Mouse (Mus musculus) kidney, postnatal 0 days (tissue): Measurements from ENCODE around the gene Myo18a. TPM values are rescaled to one million over a fixed set of nuclear protein-coding genes. Genes with fewer than 3 reads are reported as not detected.
A peak's percentile ranks its signal among the peaks of the same experiment; 100 is the strongest.

Experiments
- ATAC-seq: fragments of 200-750 bp; cut with Nextera tagmentation; replicated peaks from 2 replicates; pipeline ENCODE4 v1.8.0; 2017; ENCODE audit warnings: low read depth, moderate number of reproducible peaks, moderate TSS enrichment, moderate library complexity; ENCODE audit not compliant: low FRiP score
- DNase-seq: peaks from one replicate; pipeline ENCODE4 v3.0.0-alpha.2; 2016; ENCODE audit warnings: low spot score
- H3K27ac ChIP-seq: fragments of 300-500 bp; sonication (generic); 2 replicates; pipeline ENCODE4 v1.5.1; 2014; ENCODE audit warnings: mild to moderate bottlenecking
- H3K27me3 ChIP-seq: fragments of 300-500 bp; sonication (generic); 2 replicates; pipeline ENCODE4 v1.6.1; 2014; ENCODE audit warnings: low read length, mixed read lengths; ENCODE audit not compliant: insufficient read depth
- H3K36me3 ChIP-seq: fragments of 300-500 bp; sonication (generic); 2 replicates; pipeline ENCODE4 v1.6.1; 2014; ENCODE audit warnings: low read length, mixed read lengths; ENCODE audit not compliant: insufficient read depth
- H3K4me1 ChIP-seq: fragments of 300-500 bp; sonication (generic); replicated peaks from 2 replicates; pipeline ENCODE4 v1.6.1; 2014; ENCODE audit warnings: antibody characterized with exemption, low read length, mixed read lengths; ENCODE audit not compliant: insufficient read depth
- H3K4me2 ChIP-seq: fragments of 300-500 bp; sonication (generic); 2 replicates; pipeline ENCODE4 v1.6.1; 2014; ENCODE audit warnings: mild to moderate bottlenecking, low read length, moderate library complexity, mixed read lengths
- H3K4me3 ChIP-seq: fragments of 300-500 bp; sonication (generic); replicated peaks from 2 replicates; pipeline ENCODE4 v1.5.1; 2014; ENCODE audit warnings: low read depth, low read length
- H3K9ac ChIP-seq: fragments of 300-500 bp; sonication (generic); 2 replicates; pipeline ENCODE4 v1.6.1; 2014; ENCODE audit warnings: low read depth, low read length
- H3K9me3 ChIP-seq: fragments of 300-500 bp; sonication (generic); replicated peaks from 2 replicates; pipeline ENCODE4 v1.6.1; 2016; ENCODE audit warnings: low read length, inconsistent platforms, mixed read lengths
- CTCF ChIP-seq: IDR thresholded peaks from 2 replicates; pipeline ENCODE4 v1.5.1; 2016; ENCODE audit warnings: antibody characterized with exemption, low read depth, mild to moderate bottlenecking, moderate library complexity
- whole genome bisulfite sequencing: fragments of 180-500 bp; shearing (Covaris S2); extraction: QIAGEN DNeasy Blood & Tissue Kit; methylation state at CpG from one replicate; pipeline ENCODE4 v1.1.7; 2014; 5-methylcytosine and 5-hydroxymethylcytosine counted together
- polyA plus RNA-seq: library from polyadenylated mRNA; unstranded; fragments of >200 nt; fragmentation: Nextera tagmentation; extraction: Ambion mirVana; gene quantifications from 2 replicates; pipeline ENCODE4 v1.2.1, GENCODE M21; 2015

The Myo18a gene
- polyA plus RNA-seq, 1 experiment from 2014 or later, result 26.5 TPM

- no peak for TF ChIP-seq CTCF
- ATAC-seq (no peak; the same call in 1 of the 2 replicates), DNase-seq (no peak)
- H3K9me3 ChIP-seq, result no peaks in the 10 kb centered on the region
- no peak overlapping the region for H3K9ac ChIP-seq
- H3K4me2 ChIP-seq, result no peak overlapping the region
- no peak overlapping the region for H3K4me3 ChIP-seq
- H3K36me3 ChIP-seq, result peaks cover 45% of the 10 kb centered on the region
- H3K27ac ChIP-seq, result no peak overlapping the region
- no peaks in the 10 kb centered on the region for H3K27me3 ChIP-seq
- WGBS, result 86% methylated on average over 17 of the region's 17 CpGs
- peaks cover 4% of the 10 kb centered on the region; the same call in 1 of the 2 replicates for H3K4me1 ChIP-seq
Measured at GRCm38 (mm10) chr11:77852941-77853668, 90.1 kb downstream of the Myo18a start.

- peaks cover 39% of the 10 kb centered on the region for H3K36me3 ChIP-seq
- H3K4me1 ChIP-seq, result peaks cover 4% of the 10 kb centered on the region; the same call in 1 of the 2 replicates
- no peak overlapping the region for H3K4me3 ChIP-seq
- TF ChIP-seq CTCF, result no peak
- 56% methylated on average over 3 of the region's 3 CpGs for WGBS
- no peak overlapping the region for H3K4me2 ChIP-seq
- H3K27ac ChIP-seq, result no peak overlapping the region
- no peaks in the 10 kb centered on the region for H3K27me3 ChIP-seq
- DNase-seq, result no peak
- 0 out of 2 replicates have a peak overlapping the region, but pooled peaks have one; percentile 5 for H3K9ac ChIP-seq
- H3K9me3 ChIP-seq, result no peaks in the 10 kb centered on the region
- ATAC-seq, result no peak
Measured at GRCm38 (mm10) chr11:77854641-77855040, 91.6 kb downstream of the Myo18a start.

GRCm38 (mm10) chr11:77855396-77855795, 92.3 kb downstream of the Myo18a start:
- no peak overlapping the region for H3K4me3 ChIP-seq
- TF ChIP-seq CTCF, result no peak
- DNase-seq (no peak), ATAC-seq (no peak)
- no peaks in the 10 kb centered on the region for H3K9me3 ChIP-seq
- WGBS, result 27% methylated on average over 15 of the region's 15 CpGs
- peaks cover 38% of the 10 kb centered on the region for H3K36me3 ChIP-seq
- H3K27ac ChIP-seq, result no peak overlapping the region
- H3K9ac ChIP-seq, result no peak overlapping the region
- no peaks in the 10 kb centered on the region for H3K27me3 ChIP-seq
- peaks cover 4% of the 10 kb centered on the region; the same call in 1 of the 2 replicates for H3K4me1 ChIP-seq
- no peak overlapping the region for H3K4me2 ChIP-seq

- H3K4me2 ChIP-seq, result no peak overlapping the region
- no peak overlapping the region for H3K4me3 ChIP-seq
- DNase-seq (no peak), ATAC-seq (no peak)
- H3K36me3 ChIP-seq, result peaks cover 35% of the 10 kb centered on the region
- no peaks in the 10 kb centered on the region for H3K27me3 ChIP-seq
- no peaks in the 10 kb centered on the region for H3K9me3 ChIP-seq
- no peak overlapping the region for H3K9ac ChIP-seq
- no peak overlapping the region for H3K27ac ChIP-seq
- 86% methylated on average over 6 of the region's 6 CpGs for WGBS
- TF ChIP-seq CTCF, result no peak
- 0 out of 2 replicates have a peak, but pooled peaks cover 4% of the 10 kb centered on the region for H3K4me1 ChIP-seq
Measured at GRCm38 (mm10) chr11:77857089-77857488, 94.0 kb downstream of the Myo18a start.

GRCm38 (mm10) chr11:77858589-77858988, 95.5 kb downstream of the Myo18a start:
- TF ChIP-seq CTCF, result no peak
- Histone ChIP-seq H3K27me3 (no peaks in the 10 kb centered on the region), H3K36me3 (peaks cover 24% of the 10 kb centered on the region), H3K4me3 (no peak overlapping the region), H3K9me3 (no peaks in the 10 kb centered on the region), H3K4me1 (0 out of 2 replicates have a peak, but pooled peaks cover 4% of the 10 kb centered on the region), H3K4me2 (no peak overlapping the region), H3K9ac (no peak overlapping the region), H3K27ac (no peak overlapping the region)
- WGBS, result 67% methylated on average over 9 of the region's 9 CpGs
- ATAC-seq (no peak), DNase-seq (no peak)

GRCm38 (mm10) chr11:77860947-77861346, 97.9 kb downstream of the Myo18a start:
- Histone ChIP-seq H3K27me3 (no peaks in the 10 kb centered on the region), H3K9me3 (no peaks in the 10 kb centered on the region), H3K9ac (no peak overlapping the region), H3K4me3 (no peak overlapping the region), H3K27ac (no peak overlapping the region), H3K4me2 (no peak overlapping the region), H3K36me3 (peaks cover 24% of the 10 kb centered on the region), H3K4me1 (no peaks in the 10 kb centered on the region)
- WGBS, result 67% methylated on average over 9 of the region's 9 CpGs
- no peak for TF ChIP-seq CTCF
- ATAC-seq, result no peak
- no peak for DNase-seq
